Mouse (Mus musculus) CD4-positive, CD25-positive, alpha-beta regulatory T cell, adult 4 months (primary cell): Measurements from ENCODE around the gene Iqschfp. TPM values are rescaled to one million over a fixed set of nuclear protein-coding genes. Genes with fewer than 3 reads are reported as not detected.

Experiments
- ATAC-seq: one replicate; pipeline ENCODE4 v1.8.0; 2017
- polyA plus RNA-seq, 2 experiments: library from polyadenylated mRNA; unstranded; fragments of 100-300 nt; shearing (Covaris generic); gene quantifications; one replicate each; pipeline ENCODE4 v1.2.1; 2017

Gene Iqschfp
- polyA plus RNA-seq, 2 experiments from 2014 or later: not detected

DNA sequence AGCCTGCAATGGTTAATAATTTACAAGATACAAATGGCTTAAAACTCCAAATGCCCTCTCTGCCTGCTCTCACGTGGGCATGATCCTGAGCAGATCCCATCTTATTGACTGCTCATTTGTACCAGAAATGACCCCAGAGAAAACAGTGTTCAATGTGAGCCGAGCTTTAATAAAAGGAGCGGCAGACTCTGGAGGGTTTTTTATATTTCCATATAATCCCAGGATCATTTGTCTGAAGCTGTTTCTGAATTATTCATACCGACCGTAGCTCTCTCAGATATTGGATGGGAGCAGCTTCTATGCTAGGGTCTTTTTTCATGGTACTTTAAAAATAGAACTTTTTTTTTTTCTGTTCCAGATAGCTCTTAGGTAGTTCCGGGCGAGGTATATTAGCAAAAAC, 67.6 kb downstream of the Iqschfp start:
- no peak for ATAC-seq

DNA sequence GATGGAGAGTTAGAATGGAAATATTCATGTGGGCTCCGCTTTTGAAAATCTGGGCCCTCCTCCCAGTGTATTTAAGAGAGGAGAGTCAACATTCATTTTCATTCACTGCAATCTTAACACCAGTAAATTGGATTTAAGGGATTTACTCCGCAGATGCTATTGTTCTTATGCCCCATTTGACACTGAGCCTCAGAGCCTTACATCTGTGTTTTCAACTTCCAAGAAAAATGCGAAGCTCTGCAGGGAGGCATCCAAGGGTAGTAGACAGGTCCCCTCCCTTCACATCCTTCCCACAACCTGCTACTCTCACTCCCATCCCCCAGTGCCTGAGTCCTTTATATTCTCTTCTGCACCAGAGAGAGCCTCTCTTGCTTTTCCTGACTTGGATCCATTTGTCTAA, 68.1 kb downstream of the Iqschfp start:
- ATAC-seq: no peak

DNA sequence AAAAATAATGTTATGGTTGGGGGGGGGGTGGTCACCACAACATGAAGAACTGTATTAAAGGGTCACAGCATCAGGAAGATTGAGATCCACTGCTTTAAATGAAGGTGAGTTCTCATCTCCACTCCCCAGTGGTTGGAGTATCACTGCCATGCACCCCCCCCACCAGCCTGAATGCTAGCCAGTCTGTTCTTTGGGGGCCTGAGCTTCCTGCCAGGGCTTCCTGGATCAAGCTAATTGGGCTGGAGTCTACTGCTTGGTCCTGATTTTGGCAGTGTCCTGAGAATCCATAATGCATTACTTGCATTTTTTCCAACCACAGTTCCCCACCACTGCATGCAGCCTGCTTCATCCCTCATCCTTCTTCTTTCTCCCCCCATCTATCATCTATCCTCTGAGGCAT, 68.7 kb downstream of the Iqschfp start:
- ATAC-seq: no peak

DNA sequence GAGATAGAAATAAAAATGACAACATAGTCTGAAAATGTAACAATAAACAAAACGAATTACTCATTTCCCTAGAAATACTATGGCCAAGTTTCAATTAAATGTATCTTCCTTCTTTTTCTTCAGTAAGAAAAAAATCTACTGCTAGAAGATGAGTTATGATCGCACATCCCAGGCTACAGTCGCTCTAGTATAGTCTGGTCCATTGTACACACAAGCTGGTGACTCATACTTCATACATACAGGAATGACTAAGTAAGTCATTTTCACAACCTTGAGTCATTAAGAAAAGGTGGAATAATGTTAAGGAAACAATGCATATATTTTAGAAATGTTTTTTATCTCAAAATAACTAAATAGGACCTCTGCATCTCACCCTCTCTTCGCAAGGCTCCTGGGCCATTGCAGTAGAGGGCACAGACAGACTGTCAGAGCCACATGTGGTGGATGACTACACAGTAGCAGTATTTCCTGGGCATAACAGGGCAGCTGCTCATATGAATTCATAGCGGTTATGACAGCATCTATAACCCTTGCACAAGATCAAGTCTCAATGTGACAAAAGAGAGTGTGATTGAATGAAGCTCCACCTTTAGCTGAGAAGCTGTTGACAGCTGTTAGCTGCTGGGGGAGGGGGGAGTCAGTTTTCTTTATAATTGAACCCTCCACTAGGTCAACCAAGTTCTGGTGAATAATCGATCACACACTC, 70.1 kb downstream of the Iqschfp start:
- no peak for ATAC-seq

DNA sequence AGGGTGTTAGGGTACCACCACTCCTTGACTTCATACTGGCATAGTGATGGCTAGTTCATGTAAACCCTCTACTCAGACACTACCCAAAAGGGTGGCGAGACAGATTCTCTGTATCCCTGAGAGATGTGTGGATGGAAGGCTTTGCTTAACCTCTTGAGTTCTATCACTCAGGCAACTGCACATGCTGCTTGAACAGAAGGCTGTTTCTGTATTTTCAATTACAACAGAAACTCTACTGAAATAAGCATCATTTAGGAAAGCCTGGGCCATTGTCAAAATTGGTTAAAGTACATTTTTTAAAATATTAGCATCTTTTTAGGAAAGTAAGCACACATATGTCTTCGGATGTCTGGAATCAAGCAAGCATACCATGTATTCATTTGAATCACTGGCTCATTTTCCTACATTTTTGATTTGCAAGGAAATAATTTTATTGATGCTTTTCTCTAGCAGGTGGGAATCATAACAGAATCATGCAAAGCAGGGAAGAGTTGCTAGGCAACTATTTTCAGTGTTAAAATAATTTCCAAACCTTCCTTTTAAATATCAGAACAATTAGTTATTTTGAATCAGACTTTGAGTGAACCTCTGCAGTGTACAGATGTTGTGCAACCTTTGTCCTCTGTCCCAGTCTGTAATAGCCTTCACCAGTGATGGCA, 82.4 kb downstream of the Iqschfp start:
- no peak for ATAC-seq

DNA sequence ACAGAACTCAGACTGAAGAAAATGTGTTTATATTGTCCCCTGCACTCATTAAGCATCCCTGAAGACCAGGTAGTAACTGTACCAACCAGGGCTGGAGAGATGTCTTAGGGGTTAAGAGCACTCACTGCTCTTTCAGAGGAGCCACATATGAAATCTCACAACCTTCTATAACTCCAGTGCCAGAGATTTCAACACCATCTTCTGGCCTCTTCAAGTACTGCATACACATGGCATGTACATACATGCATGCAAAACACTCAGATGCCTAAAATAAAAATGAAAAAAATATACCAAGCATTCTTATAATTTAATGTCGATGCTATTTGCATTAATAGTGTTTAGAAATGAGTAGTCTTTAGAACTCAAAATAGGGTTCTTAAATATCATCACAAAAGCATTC, 88.0 kb downstream of the Iqschfp start:
- ATAC-seq: no peak

DNA sequence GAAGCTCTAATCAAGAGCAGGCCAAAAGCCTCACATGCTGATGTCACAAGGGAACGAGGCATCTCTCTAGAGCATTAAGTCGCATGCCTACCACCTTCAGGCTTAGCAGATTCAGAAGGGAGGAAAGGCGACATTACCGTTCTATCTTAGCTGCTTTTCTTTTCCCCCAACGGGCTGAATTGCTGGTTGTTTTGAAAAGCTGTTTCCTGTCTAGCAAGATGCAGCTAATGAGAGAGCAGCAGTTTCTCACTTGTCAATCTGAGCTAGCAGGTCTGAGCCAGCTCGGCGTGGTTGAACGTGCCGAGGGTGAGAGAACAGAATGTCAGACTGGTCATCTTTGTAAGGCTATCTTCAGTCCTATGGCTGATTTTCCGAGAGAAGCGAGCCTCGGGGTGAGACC, 91.3 kb downstream of the Iqschfp start:
- no peak for ATAC-seq

DNA sequence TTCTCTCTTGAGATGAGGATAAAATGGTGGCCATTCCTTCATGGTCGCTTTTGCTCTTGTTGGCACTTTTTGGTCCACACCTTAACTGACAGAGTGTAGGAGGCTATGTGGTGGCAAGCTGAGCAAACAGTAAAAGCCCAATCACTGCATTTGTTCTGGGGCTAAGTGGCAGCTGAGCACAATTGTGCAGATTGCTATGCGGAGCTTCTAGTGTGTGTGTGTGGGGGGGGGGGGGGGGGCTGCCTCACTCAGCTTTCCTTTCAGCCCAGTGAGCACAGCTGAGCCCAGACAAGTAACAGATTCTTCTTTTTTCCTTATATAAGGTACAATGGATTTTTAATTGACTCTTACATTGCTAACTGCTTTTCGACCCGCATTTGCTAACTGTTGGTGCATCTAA, 110.4 kb downstream of the Iqschfp start:
- no peak for ATAC-seq

DNA sequence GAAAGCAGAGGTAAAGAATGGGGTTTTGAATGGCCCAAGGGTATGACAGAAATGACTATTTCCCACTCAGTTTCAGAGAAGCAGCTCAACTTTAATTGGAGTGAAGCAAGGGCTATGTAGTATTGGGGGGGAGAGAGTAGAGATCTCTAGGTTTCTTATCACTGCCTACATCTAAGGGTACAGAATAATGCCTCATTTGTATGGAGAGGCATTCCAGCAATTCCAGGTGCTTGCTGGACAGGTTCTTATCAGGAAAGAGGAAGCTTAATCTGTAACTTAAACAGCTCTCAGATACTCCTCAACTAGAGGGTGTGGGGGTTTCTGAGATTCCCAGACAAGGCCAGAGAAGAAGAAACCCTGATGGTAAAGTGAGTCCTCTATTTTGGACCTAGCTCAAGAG, 120.3 kb downstream of the Iqschfp start:
- no peak for ATAC-seq

DNA sequence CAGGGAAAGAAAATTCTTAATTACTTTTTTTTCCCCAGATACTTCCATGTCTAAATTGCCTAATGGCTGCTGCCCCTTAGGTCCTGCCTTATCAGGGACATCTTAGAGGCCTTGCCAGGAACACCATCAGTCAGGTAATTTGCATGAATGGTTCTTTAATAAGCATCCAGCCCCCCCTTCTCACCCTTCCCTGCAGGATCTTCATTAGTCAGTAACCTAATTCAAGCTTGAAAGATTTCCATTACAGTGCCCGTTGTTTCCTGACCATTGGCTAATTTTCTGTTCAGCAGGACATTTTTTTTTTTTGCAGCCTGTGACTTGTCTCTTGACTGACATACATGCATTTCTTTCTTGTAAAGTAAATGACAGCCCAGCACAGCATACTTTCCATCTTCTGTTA, 123.8 kb downstream of the Iqschfp start:
- no peak for ATAC-seq

DNA sequence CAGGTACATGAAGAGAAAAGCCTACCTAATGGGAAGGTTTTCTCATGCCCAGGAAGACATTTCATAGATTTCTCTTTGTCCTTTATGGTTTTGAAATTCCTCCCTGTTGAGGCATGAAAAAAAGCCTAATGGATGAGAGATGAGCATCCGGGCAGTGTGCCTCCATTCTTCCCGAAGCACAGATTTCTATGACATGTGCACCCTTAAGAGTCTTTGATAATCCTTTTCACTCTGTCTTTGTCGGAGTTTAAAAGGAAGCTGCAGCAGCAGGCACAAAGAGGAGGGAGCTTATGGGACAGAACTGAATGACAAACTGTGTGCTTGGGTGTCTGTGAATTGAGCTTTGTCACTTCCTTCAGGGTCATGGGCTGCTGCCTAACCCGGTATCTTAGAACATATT, 127.4 kb downstream of the Iqschfp start:
- ATAC-seq: no peak

DNA sequence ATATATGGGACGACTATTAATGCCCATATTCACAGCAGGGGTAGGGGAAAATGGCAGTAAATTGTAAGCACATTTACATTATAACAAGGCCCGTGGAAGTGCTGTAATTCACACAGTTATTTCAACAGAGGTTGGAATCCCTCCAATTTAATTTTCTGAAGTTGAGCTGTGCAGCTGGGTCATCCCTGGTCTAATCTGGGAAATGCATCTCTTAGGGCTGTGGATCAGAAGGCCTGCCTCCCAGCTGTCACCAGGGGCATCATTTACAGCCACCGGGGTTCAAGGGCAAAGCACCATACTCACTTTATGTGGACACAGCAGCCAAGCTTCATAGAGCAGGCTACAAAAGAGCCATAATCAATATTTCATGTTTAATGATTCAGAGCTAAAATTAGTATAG, 144.1 kb downstream of the Iqschfp start:
- ATAC-seq: no peak

DNA sequence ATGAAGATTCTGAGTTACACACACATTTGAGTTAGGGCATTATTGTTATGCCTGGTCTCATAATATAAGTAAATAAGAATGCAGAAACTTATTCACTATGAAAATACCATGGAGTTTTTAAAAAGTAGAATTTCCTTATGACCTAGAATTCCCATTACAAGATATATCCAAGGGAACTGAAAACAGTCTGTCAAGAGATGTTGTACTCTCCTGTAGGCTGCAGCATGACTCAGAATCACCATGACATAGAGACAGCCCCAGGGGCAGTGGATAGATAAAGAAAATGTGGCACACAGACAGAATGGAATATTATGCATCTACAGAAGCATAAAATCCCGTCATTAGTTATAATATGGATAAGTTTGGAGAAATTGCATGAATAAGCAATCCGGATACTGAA, 150.9 kb downstream of the Iqschfp start:
- no peak for ATAC-seq

DNA sequence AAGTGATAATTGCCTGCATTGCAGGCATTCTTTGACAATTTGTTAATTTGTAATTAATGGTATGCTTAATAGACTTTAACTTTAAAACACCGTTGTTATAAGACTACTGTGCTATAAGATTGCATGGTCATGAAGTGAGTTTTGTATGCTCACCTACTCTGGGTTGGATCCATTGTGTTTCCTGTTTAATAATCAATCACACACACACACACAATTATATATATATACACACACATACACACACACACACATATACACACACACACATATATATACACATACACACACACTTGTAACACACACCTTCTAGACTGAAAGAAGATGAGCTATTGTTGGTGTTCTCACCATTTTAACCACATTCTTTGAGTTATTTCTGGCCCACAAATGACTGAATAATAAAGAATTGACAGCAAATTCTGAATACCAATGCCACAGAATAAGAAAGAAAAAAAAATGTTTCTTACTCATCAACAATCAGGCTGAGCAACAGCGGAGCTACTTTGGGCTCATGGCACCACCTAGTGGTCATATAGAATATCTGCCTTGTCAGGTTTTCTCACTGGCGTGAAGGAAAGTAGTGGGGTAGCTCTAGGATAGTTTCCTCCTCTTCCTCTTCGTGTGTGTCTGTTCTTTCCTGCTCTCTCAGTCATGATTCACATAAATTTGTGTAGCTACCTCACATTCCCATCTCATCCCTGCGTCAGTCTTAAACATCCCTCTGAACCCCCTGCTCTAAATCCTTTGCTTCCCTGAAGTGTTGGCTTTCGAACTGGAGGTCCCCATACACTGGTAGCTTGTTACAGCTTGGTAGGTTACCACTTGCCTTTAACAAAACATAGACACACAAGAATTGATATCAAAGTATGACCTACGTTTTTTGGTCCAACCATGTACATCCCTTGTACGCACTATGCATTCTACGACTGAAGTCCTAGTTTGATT, 153.7 kb downstream of the Iqschfp start:
- ATAC-seq: peak; percentile 56

DNA sequence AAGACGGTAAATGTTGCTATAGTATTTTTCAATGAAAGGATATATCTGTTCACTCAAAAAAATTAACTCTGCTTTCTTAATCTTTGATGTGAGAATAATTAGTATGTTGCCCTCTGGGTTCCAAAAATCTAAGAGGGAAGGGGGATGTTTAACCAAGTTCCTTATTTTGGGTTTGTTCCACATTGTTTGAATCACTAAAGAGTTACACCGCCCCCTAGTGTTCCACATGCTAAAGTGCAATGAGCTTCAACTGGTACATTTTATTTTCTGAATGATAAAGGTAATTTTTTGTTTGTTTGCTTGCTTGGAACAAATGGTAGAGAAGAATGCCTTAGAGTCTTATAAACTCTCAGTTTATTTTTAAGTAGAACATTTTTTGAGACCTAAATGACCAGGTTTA, 161.5 kb downstream of the Iqschfp start:
- no peak for ATAC-seq

DNA sequence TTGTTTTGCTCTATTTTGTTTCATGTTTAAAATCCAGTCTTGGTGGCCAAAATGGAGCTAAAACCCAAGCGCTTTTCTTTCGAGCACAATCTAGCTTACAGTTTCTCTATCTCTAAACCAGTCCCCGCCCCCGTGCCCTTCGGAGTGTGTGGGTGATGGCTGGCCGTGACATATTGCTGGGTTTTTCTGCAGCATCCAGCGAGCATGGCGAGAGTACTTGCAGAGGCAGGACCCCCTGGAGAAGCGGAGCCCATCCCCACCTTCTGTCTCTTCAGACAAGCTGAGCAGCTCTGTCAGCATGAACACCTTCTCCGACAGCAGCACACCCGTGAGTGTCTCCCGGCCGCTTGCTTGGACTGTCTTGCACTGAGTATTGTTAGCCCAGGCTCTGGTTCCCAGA, 163.0 kb downstream of the Iqschfp start:
- ATAC-seq: no peak

DNA sequence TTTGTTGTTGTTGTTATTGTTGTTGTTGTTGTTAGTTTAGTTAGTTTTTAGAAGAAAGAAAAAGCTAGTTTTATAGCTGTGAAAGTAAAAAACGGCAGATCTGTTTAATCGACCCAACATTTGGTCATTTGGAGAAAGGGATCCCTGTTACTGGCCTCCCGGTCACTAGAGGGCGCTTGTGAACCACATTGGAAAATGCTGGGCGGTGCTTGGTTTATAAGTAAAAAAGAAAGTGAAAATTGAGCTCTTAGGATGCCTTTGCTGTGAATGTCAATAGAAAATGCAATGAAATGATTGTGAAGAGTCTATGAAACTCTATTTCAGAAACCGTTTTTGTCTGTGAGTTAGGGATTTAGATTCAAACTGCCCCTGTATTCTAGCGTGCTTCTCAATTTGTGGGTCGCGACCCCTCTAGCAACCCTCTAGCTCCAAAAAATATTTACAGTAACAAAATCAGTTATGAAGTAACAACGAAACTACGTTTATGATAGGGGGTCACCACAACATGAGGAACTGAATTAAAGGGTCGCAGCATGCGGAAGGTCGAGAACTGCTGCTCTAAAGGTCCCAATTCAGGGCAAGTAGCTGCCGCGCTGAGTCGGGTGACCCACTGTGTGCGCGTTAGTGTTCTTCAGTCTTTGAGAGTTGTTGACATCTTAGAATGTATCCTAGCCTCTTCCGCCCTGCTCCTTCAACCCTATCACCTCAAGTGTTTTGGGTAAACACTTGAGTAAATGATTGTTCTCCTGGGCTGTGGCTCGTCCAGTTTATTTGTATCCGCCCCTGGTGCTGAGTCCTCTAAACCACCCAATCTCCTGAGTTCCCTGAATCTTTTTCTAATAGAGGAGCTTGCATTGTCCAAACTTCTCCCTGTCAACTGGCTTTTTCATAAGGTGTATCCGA, 164.6 kb downstream of the Iqschfp start:
- peak; percentile 85 for ATAC-seq

DNA sequence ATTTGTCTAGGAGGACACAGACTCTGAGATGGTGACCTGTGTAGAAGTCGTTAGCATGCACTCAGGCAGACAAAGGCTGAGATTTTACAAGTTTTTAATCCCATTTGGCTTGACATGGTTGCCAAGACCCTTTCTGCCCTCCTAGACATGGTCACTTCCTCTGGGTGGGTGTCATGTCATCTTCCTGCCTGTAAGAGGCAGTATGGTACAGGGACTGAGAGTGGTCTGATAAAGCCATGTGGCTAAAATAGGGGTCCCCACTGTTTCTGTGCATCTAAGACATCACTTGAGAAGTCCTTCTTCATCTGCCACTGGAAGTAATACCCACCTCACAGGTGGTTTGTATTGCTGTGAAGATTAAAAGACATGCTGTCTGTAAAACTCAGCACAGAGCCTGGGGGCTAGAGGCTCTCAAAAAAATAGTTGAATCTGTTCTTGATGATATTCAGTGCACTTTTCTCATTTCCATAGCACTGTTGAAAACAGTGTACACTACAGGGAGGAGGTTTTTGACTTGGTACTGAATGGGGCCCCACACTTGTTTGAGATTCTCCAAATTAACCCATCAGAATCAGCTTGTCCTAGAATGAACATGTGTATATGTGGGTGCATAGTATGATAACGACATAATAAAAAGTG, 167.2 kb downstream of the Iqschfp start:
- no peak for ATAC-seq

DNA sequence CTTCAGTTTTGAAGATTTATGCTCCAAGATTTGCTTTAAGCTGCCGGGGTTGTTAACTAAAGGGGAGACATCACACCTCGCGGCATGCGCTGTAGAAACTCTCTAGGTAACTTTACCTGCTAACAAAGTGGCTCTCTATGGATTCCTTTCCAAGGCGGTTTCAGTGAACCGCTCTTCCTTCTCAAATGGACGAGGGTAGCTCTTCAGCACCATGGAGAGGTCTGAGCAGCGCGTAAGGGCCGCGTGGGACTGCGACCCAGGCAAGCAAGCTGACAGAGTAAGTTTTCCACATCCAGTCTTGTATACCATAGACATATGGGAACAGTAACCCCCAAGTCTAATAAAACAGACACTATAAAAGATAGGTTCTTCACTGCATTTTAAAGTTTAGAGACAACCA, 172.7 kb downstream of the Iqschfp start, which contains the start of gene Schip1:
Gene Schip1, plus strand, starts transcription at position 72 of the 400 bp plus-strand sequence.
- ATAC-seq: no peak

DNA sequence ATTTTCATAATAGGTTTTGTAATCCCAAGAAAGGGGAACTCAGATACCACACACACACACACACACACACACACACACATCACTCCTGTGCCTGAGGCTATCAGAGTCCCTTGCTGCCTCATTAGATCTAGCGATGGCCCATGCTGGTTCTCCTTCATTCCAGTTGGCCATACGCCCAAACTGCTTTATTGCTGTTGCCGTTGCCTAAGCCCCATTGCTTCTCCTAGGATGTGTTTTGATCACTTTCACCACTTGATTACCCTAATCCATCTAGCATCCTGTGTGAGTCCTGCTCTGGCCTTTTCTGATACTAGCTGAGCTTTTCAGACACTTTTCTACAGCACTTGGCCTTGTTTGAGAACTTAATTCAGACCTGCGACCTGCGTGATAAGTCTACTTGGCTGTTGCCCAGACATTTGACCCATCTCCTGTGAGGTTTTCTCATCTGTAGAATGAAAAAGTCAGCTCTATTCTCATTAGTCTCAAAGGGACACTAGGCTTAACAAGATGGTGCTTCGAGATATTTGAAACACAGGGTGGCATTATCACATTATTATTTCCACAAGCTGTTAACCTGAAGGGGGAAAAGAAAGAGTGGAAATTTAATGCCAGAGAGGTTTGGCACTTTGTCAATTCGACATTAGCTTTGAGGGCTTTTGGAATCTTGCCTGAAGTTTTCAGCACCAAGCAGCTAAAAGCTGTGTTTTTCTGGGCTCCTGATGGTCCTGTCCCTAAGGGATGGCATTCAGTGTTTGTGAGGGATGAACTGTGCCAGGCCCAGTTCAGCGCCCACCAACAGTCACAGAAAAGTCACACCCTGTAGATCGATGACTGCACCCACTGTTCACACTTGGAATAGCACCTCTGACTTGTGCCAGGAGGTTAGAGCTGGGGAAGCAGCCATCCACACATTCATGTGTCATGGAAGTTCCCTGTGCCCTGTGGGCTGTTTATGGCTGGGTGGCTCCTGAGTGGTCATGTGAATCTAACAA, 179.7 kb downstream of the Iqschfp start:
- ATAC-seq: no peak

DNA sequence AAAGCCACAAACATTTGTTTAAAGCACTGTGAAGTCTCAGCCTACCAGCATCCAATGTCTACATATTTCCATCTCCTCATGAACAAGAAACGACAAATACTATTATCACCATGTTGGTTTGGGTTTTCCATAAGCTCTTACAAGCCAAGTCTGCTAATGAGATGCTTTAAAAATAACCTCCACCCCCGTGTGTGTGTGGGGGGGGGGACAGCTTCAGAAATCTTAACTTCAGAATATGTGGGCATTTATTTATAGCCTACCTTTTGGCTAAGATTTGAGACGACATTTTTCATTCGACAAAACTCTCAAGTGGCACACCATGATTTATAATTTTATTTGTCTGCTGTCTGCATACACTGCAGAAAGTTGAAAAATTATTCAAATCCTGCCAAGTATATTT, 185.4 kb downstream of the Iqschfp start:
- ATAC-seq: no peak
